ENCODE assay signal across 8 mouse cellular contexts in the genomic region with DNA sequence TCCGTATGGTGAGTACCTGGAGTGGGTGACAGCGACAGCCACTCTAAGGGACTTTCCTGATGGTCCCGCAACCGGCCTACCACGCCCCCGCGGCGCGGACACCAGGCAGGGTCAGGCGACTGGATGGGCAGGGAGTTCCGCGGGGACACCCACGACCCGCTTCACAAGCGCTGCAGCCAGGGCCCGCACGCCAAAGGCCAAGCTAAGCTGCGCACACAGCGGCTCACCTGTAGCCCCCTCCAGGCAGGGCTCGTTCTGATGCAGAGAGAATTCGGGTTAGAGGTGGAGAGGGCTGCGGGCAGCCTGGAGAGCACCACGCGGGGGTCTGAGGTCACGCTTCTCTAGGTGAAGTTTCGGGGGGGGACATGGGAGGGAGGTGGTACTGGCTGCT. TPM values are rescaled to one million over a fixed set of nuclear protein-coding genes. Genes with fewer than 3 reads are reported as not detected.
DNase-seq lines count a peak whose midpoint lies in the region; ATAC-seq and TF ChIP-seq lines count a peak whose summit lies in the region.

No protein-coding gene starts in this region.

- peak overlapping the region; percentile 85 for H3K4me2 ChIP-seq in heart, postnatal 0 days (ENCODE audit: low read depth, low read length)
- peak overlapping the region; percentile 99 for H3K4me2 ChIP-seq in hindbrain, embryonic 15.5 days
- H3K4me2 ChIP-seq in midbrain, embryonic 16.5 days (ENCODE audit: low read length) = peak overlapping the region; percentile 100

- peaks cover 9% of the 10 kb centered on the region; the same call in 1 of the 2 replicates for H3K27me3 ChIP-seq in heart, postnatal 0 days (ENCODE audit: control insufficient read depth, insufficient read depth, low read length)
- H3K27me3 ChIP-seq in hindbrain, embryonic 15.5 days = peaks cover 15% of the 10 kb centered on the region
- peaks cover 17% of the 10 kb centered on the region for H3K27me3 ChIP-seq in midbrain, embryonic 16.5 days (ENCODE audit: control insufficient read depth, insufficient read depth, low read depth, low read length)

- H3K9ac ChIP-seq in heart, postnatal 0 days (replicated peaks; ENCODE audit: low read depth, low read length) = peak overlapping the region; percentile 22; the same call in 1 of the 2 replicates
- H3K9ac ChIP-seq in hindbrain, embryonic 15.5 days = peak overlapping the region; percentile 37
- peak overlapping the region; percentile 68 for H3K9ac ChIP-seq in midbrain, embryonic 16.5 days (ENCODE audit: low read depth, low read length)

- ATAC-seq in heart, postnatal 0 days (ENCODE audit: insufficient read depth, low read depth) = no peak
- no peak for ATAC-seq in hindbrain, embryonic 15.5 days (ENCODE audit: low FRiP score, low read depth)
- ATAC-seq in midbrain, embryonic 16.5 days = peak; percentile 41
- no peak for ATAC-seq in monocyte, adult 5-6 weeks (replicated peaks; ENCODE audit: insufficient number of reproducible peaks, low FRiP score, low TSS enrichment, poor library complexity, severe bottlenecking)

- no peaks in the 10 kb centered on the region for H3K36me3 ChIP-seq in heart, postnatal 0 days (replicated peaks; ENCODE audit: control insufficient read depth, insufficient read depth, low read length)
- no peaks in the 10 kb centered on the region for H3K36me3 ChIP-seq in hindbrain, embryonic 15.5 days
- H3K36me3 ChIP-seq in midbrain, embryonic 16.5 days (ENCODE audit: control insufficient read depth, insufficient read depth, low read length) = no peaks in the 10 kb centered on the region

- no peak overlapping the region for H3K27ac ChIP-seq in heart, postnatal 0 days (ENCODE audit: low read depth)
- H3K27ac ChIP-seq in bone marrow, adult 2 months (ENCODE audit: control insufficient read depth, insufficient read depth, low read depth, low read length, poor library complexity) = no peak overlapping the region
- no peak overlapping the region for H3K27ac ChIP-seq in hindbrain, embryonic 15.5 days (replicated peaks)
- H3K27ac ChIP-seq in midbrain, embryonic 16.5 days (ENCODE audit: low read length) = no peak overlapping the region

- 6% methylated on average over 23 of the region's 26 CpGs for WGBS in heart, postnatal 0 days
- 10% methylated on average over 26 of the region's 26 CpGs for WGBS in bone marrow, adult 2 months
- 4% methylated on average over 26 of the region's 26 CpGs for WGBS in hindbrain, embryonic 15.5 days
- 3% methylated on average over 24 of the region's 26 CpGs for WGBS in midbrain, embryonic 16.5 days

- H3K4me1 ChIP-seq in heart, postnatal 0 days (ENCODE audit: control insufficient read depth, insufficient read depth) = peaks cover 7% of the 10 kb centered on the region
- H3K4me1 ChIP-seq in bone marrow, adult 2 months (ENCODE audit: control insufficient read depth, insufficient read depth, low read length) = peaks cover 4% of the 10 kb centered on the region; the same call in 1 of the 2 replicates
- peaks cover 22% of the 10 kb centered on the region for H3K4me1 ChIP-seq in hindbrain, embryonic 15.5 days (replicated peaks)
- H3K4me1 ChIP-seq in midbrain, embryonic 16.5 days (ENCODE audit: control insufficient read depth, insufficient read depth, low read length) = peaks cover 10% of the 10 kb centered on the region

- intact Hi-C loops in heart, postnatal 25 days (cut with DNase I) = no loop called here

- no peak for DNase-seq in heart, postnatal 0 days (ENCODE audit: low spot score)
- DNase-seq in heart, postnatal 25 days (ENCODE audit: low spot score) = no peak
- DNase-seq in layer of hippocampus, postnatal 36 days = no peak
- no peak for DNase-seq in urinary bladder, postnatal 14 days (ENCODE audit: low spot score)

- no peak for TF ChIP-seq POLR2A in bone marrow, adult 2 months (IDR thresholded peaks at IDR 0.05; ENCODE audit: borderline replicate concordance, control insufficient read depth, low read depth, low read length)

- TF ChIP-seq EP300 in heart, postnatal 0 days (IDR thresholded peaks at IDR 0.05; ENCODE audit: low read depth) = no peak

- no peak for TF ChIP-seq CTCF in heart, postnatal 0 days (IDR thresholded peaks at IDR 0.05; ENCODE audit: low read depth)
- no peak for TF ChIP-seq CTCF in bone marrow, adult 2 months (IDR thresholded peaks at IDR 0.05; ENCODE audit: control insufficient read depth, insufficient read depth, low read length)

- no peaks in the 10 kb centered on the region for H3K9me3 ChIP-seq in heart, postnatal 0 days (replicated peaks; ENCODE audit: control insufficient read depth, low read length)
- no peaks in the 10 kb centered on the region for H3K9me3 ChIP-seq in hindbrain, embryonic 15.5 days
- H3K9me3 ChIP-seq in midbrain, embryonic 16.5 days (replicated peaks; ENCODE audit: control insufficient read depth, low read length, poor library complexity, severe bottlenecking) = no peaks in the 10 kb centered on the region

- H3K4me3 ChIP-seq in heart, postnatal 0 days (ENCODE audit: low read depth, low read length) = peak overlapping the region; percentile 53
- peak overlapping the region; percentile 69 for H3K4me3 ChIP-seq in bone marrow, adult 2 months (replicated peaks; ENCODE audit: control insufficient read depth, low read depth, low read length)
- peak overlapping the region; percentile 50 for H3K4me3 ChIP-seq in hindbrain, embryonic 15.5 days
- H3K4me3 ChIP-seq in midbrain, embryonic 16.5 days (ENCODE audit: low read depth, low read length) = peak overlapping the region; percentile 58

RNA-seq across cellular contexts. Expression of a gene that starts 0.3 kb away (rescaled TPM):
- 1.5 and 12.0 TPM in 2 replicates for total RNA-seq in heart, postnatal 0 days (2014; rRNA removed; ENCODE audit: low replicate concordance)
- 5.6 and 5.7 TPM in 2 replicates for polyA plus RNA-seq in heart, postnatal 0 days (2015; fragmentation: Nextera tagmentation; extraction: Ambion mirVana)
- 1 to 10 TPM; 4.4 to 6.0 TPM for total RNA-seq in heart, postnatal 25 days (2021)
- polyA plus RNA-seq in bone marrow, adult 2 months (2011; ENCODE audit: insufficient read depth, insufficient read length, low replicate concordance, missing spikeins) = 4.0 TPM in 1 of 2 replicates, not detected in the other
- polyA plus RNA-seq in hindbrain, embryonic 15.5 days (2015; fragmentation: Nextera tagmentation; extraction: Ambion mirVana) = 9.4 and 10.0 TPM in 2 replicates
- polyA plus RNA-seq in midbrain, embryonic 16.5 days (2015; fragmentation: Nextera tagmentation; extraction: Ambion mirVana) = 7.3 and 9.4 TPM in 2 replicates
- 3.9 TPM in 1 of 3 replicates, not detected in the others for total RNA-seq in monocyte, adult 5-6 weeks (2017)
- total RNA-seq in layer of hippocampus, postnatal 36 days (2021) = not detected

RNA-seq across cellular contexts. Expression of a gene that starts 6.4 kb away (rescaled TPM):
- not detected in 2 replicates for total RNA-seq in heart, postnatal 0 days (2014; rRNA removed; ENCODE audit: low replicate concordance)
- 0.07 and 0.12 TPM in 2 replicates for polyA plus RNA-seq in heart, postnatal 0 days (2015; fragmentation: Nextera tagmentation; extraction: Ambion mirVana)
- total RNA-seq in heart, postnatal 25 days (2021) = under 1 TPM in 1 of 2 experiments, not detected in 1; 0.08 TPM
- not detected in 2 replicates for polyA plus RNA-seq in bone marrow, adult 2 months (2011; ENCODE audit: insufficient read depth, insufficient read length, low replicate concordance, missing spikeins)
- 0.83 and 0.97 TPM in 2 replicates for polyA plus RNA-seq in hindbrain, embryonic 15.5 days (2015; fragmentation: Nextera tagmentation; extraction: Ambion mirVana)
- polyA plus RNA-seq in midbrain, embryonic 16.5 days (2015; fragmentation: Nextera tagmentation; extraction: Ambion mirVana) = 1.2 and 1.5 TPM in 2 replicates
- total RNA-seq in monocyte, adult 5-6 weeks (2017) = 0.43 to 0.97 TPM in 2 of 3 replicates, not detected in the other
- not detected for total RNA-seq in layer of hippocampus, postnatal 36 days (2021)

RNA-seq across cellular contexts. Expression of a gene that starts 11.0 kb away (rescaled TPM):
- total RNA-seq in heart, postnatal 0 days (2014; rRNA removed; ENCODE audit: low replicate concordance) = 17.0 and 24.2 TPM in 2 replicates
- 14.4 and 14.6 TPM in 2 replicates for polyA plus RNA-seq in heart, postnatal 0 days (2015; fragmentation: Nextera tagmentation; extraction: Ambion mirVana)
- total RNA-seq in heart, postnatal 25 days (2021) = 10 to 100 TPM; 18.7 to 20.2 TPM
- 25.4 and 36.2 TPM in 2 replicates for polyA plus RNA-seq in bone marrow, adult 2 months (2011; ENCODE audit: insufficient read depth, insufficient read length, low replicate concordance, missing spikeins)
- polyA plus RNA-seq in hindbrain, embryonic 15.5 days (2015; fragmentation: Nextera tagmentation; extraction: Ambion mirVana) = 45.2 and 45.8 TPM in 2 replicates
- 52.4 and 52.9 TPM in 2 replicates for polyA plus RNA-seq in midbrain, embryonic 16.5 days (2015; fragmentation: Nextera tagmentation; extraction: Ambion mirVana)
- 22.5 to 29.1 TPM (median 25.2 TPM) in 3 replicates for total RNA-seq in monocyte, adult 5-6 weeks (2017)
- 10 to 100 TPM; 59.4 to 61.8 TPM for total RNA-seq in layer of hippocampus, postnatal 36 days (2021)

RNA-seq across cellular contexts. Expression of a gene that starts 40.6 kb away (rescaled TPM):
- total RNA-seq in heart, postnatal 0 days (2014; rRNA removed; ENCODE audit: low replicate concordance) = 17.7 and 26.4 TPM in 2 replicates
- polyA plus RNA-seq in heart, postnatal 0 days (2015; fragmentation: Nextera tagmentation; extraction: Ambion mirVana) = 26.9 and 27.3 TPM in 2 replicates
- 10 to 100 TPM; 11.8 to 13.8 TPM for total RNA-seq in heart, postnatal 25 days (2021)
- polyA plus RNA-seq in bone marrow, adult 2 months (2011; ENCODE audit: insufficient read depth, insufficient read length, low replicate concordance, missing spikeins) = 21.0 and 42.2 TPM in 2 replicates
- polyA plus RNA-seq in hindbrain, embryonic 15.5 days (2015; fragmentation: Nextera tagmentation; extraction: Ambion mirVana) = 58.9 and 68.5 TPM in 2 replicates
- polyA plus RNA-seq in midbrain, embryonic 16.5 days (2015; fragmentation: Nextera tagmentation; extraction: Ambion mirVana) = 62.4 and 62.6 TPM in 2 replicates
- 8.2 to 38.8 TPM (median 16.5 TPM) in 3 replicates for total RNA-seq in monocyte, adult 5-6 weeks (2017)
- total RNA-seq in layer of hippocampus, postnatal 36 days (2021) = 10 to 100 TPM; 38.7 to 43.9 TPM

RNA-seq across cellular contexts. Expression of a gene that starts 40.7 kb away (rescaled TPM):
- total RNA-seq in heart, postnatal 0 days (2014; rRNA removed; ENCODE audit: low replicate concordance) = 8.4 and 18.7 TPM in 2 replicates
- 8.8 and 9.1 TPM in 2 replicates for polyA plus RNA-seq in heart, postnatal 0 days (2015; fragmentation: Nextera tagmentation; extraction: Ambion mirVana)
- total RNA-seq in heart, postnatal 25 days (2021) = 1 to 10 TPM; 8.2 to 8.3 TPM
- 10.0 and 12.5 TPM in 2 replicates for polyA plus RNA-seq in bone marrow, adult 2 months (2011; ENCODE audit: insufficient read depth, insufficient read length, low replicate concordance, missing spikeins)
- 22.6 and 24.8 TPM in 2 replicates for polyA plus RNA-seq in hindbrain, embryonic 15.5 days (2015; fragmentation: Nextera tagmentation; extraction: Ambion mirVana)
- 25.9 and 28.5 TPM in 2 replicates for polyA plus RNA-seq in midbrain, embryonic 16.5 days (2015; fragmentation: Nextera tagmentation; extraction: Ambion mirVana)
- 35.4 to 53.6 TPM (median 46.3 TPM) in 3 replicates for total RNA-seq in monocyte, adult 5-6 weeks (2017)
- total RNA-seq in layer of hippocampus, postnatal 36 days (2021) = 10 to 100 TPM; 17.4 to 17.6 TPM
